Mouse (Mus musculus) heart, embryonic 14.5 days (tissue): Measurements from ENCODE around the gene Rfpl4. TPM values are rescaled to one million over a fixed set of nuclear protein-coding genes. Genes with fewer than 3 reads are reported as not detected.
A peak's percentile ranks its signal among the peaks of the same experiment; 100 is the strongest.

ENCODE experiments used
- ATAC-seq: fragments of 200-750 bp; cut with Nextera tagmentation; 2 replicates; pipeline ENCODE4 v1.8.0; 2017; ENCODE audit warnings: low read depth, moderate TSS enrichment; ENCODE audit not compliant: insufficient number of reproducible peaks, insufficient read depth, low FRiP score
- H3K27ac ChIP-seq, 2 experiments: fragments of 200-500 bp in 1 of 2; fragments of 300-500 bp in 1 of 2; sonication (generic) in 1 of 2; replicated peaks in 1 of 2; 2 replicates each; pipeline ENCODE4 v1.5.1; 2012 to 2014; ENCODE audit warnings: low read depth in 2 of 2, low read length in 2 of 2, control low read depth in 1 of 2, mild to moderate bottlenecking in 1 of 2, mixed read lengths in 1 of 2; ENCODE audit not compliant: control insufficient read depth in 1 of 2, insufficient read depth in 1 of 2
- H3K27me3 ChIP-seq: fragments of 300-500 bp; sonication (generic); 2 replicates; pipeline ENCODE4 v1.6.1; 2014; ENCODE audit warnings: mild to moderate bottlenecking, low read length, control low read depth; ENCODE audit not compliant: control insufficient read depth, insufficient read depth
- H3K36me3 ChIP-seq: fragments of 300-500 bp; sonication (generic); 2 replicates; pipeline ENCODE4 v1.6.1; 2014; ENCODE audit warnings: mild to moderate bottlenecking, control low read depth, low read length, mixed read lengths; ENCODE audit not compliant: control insufficient read depth, insufficient read depth
- H3K4me1 ChIP-seq, 2 experiments: fragments of 200-500 bp in 1 of 2; fragments of 300-500 bp in 1 of 2; sonication (generic) in 1 of 2; 2 replicates each; pipeline ENCODE4 v1.6.1; 2012 to 2014; ENCODE audit warnings: low read length in 2 of 2, control low read depth in 1 of 2, mixed read lengths in 1 of 2; ENCODE audit not compliant: control insufficient read depth in 2 of 2, insufficient read depth in 2 of 2
- H3K4me2 ChIP-seq: fragments of 300-500 bp; sonication (generic); 2 replicates; pipeline ENCODE4 v1.6.1; 2014; ENCODE audit warnings: mild to moderate bottlenecking, low read length
- H3K4me3 ChIP-seq, 2 experiments: fragments of 200-500 bp in 1 of 2; fragments of 300-500 bp in 1 of 2; sonication (generic) in 1 of 2; 2 replicates each; pipeline ENCODE4 v1.5.1; 2012 to 2014; ENCODE audit warnings: low read length in 2 of 2, mild to moderate bottlenecking in 2 of 2, control low read depth in 1 of 2, low read depth in 1 of 2, moderate library complexity in 1 of 2; ENCODE audit not compliant: control insufficient read depth in 1 of 2, insufficient read depth in 1 of 2
- H3K9ac ChIP-seq: fragments of 300-500 bp; sonication (generic); 2 replicates; pipeline ENCODE4 v1.6.1; 2014; ENCODE audit warnings: mild to moderate bottlenecking, low read length
- H3K9me3 ChIP-seq: fragments of 300-500 bp; sonication (generic); 2 replicates; pipeline ENCODE4 v1.6.1; 2016; ENCODE audit warnings: low read length, control low read depth; ENCODE audit not compliant: control insufficient read depth
- WGBS: fragments of 180-500 bp; shearing (Covaris S2); extraction: QIAGEN DNeasy Blood & Tissue Kit; methylation state at CpG from one replicate; pipeline ENCODE4 v1.1.7; 2014; 5-methylcytosine and 5-hydroxymethylcytosine counted together
- microRNA-seq: library from miRNA; unstranded; fragments of <30 nt; microRNA quantifications from one replicate; pipeline ENCODE4, GENCODE M21; 2016
- polyA plus RNA-seq: library from polyadenylated mRNA; unstranded; fragments of >200 nt; fragmentation: Nextera tagmentation; extraction: Ambion mirVana; gene quantifications from 2 replicates; pipeline ENCODE4 v1.2.1, GENCODE M21; 2014

Gene Rfpl4
- polyA plus RNA-seq, 1 experiment from 2014 or later = not detected

DNA sequence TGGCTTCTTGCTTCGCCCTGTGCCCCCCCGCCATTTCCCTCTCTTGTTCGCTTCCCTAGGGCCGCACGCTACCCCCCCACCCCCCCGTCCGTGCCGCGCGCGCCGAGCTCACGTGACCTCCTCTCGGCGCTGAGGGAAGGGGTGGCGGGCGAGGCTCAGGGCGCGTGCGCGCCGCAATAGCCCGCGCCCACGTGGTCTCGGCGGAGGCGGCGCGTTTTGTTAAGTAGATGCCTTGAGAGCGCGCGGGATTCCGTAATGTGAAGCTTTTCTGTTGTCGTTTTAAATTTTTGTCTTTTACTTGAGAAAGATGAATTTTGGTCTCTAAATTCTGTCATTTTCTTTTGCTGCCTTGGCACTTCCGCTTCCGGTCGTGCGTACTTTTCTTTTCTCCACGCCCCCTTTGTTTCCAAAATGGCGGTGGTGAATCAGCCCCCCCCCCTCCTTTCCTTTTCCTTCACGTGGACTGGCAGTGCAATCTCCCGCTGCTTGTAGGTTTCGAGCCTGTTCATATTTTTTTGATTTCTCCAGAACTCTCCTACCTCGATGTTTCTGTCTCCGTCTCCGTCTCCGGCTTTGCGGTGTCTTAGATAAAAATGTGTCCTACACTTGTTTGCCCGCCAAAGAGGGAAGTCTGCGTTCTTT, 54.3 kb downstream of the Rfpl4 start:
- Histone ChIP-seq H3K9me3 (no peaks in the 10 kb centered on the region), H3K36me3 (peaks cover 25% of the 10 kb centered on the region), H3K4me1 (peaks cover 3 to 23% of the 10 kb centered on the region in 2 experiments; a peak in 3 of 4 replicates), H3K4me2 (peak overlapping the region; percentile 98), H3K4me3 (peak overlapping the region; percentile 84), H3K9ac (peak overlapping the region; percentile 84), H3K27ac (peak overlapping the region; percentile 95 to 98), H3K27me3 (peaks cover 16% of the 10 kb centered on the region)
- ATAC-seq = peak; percentile 63
- under 1% methylated on average over 41 of the region's 51 CpGs for WGBS

DNA sequence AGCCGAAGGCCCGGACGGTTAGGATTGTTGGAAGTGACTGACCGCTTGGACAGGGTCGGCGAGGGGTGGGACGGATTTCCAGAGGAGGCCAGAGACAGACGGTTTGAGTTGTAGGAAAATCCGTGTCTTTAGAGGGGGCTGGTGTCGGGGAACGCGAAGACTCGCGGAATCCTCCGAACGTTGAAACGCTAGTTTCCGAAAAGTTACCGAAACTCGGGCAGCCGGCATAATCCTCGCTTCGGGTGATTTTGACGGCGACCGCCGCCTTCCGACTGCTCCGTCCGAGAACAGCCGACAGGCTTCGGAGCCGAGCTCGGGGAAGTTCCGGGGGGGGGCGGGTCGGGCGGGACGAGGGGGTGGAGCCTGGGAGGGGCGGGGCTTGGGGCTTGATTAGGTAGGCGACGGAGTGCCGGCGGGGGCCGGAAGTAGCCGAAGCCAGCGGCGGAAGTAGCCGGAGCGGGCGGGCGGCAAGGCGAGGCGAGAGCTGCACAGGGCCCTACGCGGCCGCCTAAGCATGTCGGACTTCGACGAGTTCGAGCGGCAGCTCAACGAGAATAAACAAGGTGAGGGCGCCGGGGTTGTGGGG, 54.9 kb downstream of the Rfpl4 start, which contains the start of gene U2af2:
Gene U2af2, plus strand, starts transcription at position 370 of the 586 bp plus-strand sequence.
- Histone ChIP-seq H3K27ac (peak within 1 kb of the TSS; percentile 98 to 100), H3K4me2 (peak within 1 kb of the TSS; percentile 98), H3K9ac (peak within 1 kb of the TSS; percentile 84), H3K27me3 (peaks cover 22% of the 10 kb centered on the region), H3K36me3 (peaks cover 18% of the 10 kb centered on the region), H3K4me1 (peaks cover 4 to 26% of the 10 kb centered on the region in 2 experiments; a peak in 3 of 4 replicates), H3K4me3 (peak within 1 kb of the TSS; percentile 84), H3K9me3 (no peaks in the 10 kb centered on the region)
- peak; percentile 81 for ATAC-seq
- under 1% methylated on average over 57 of the region's 65 CpGs for WGBS

DNA sequence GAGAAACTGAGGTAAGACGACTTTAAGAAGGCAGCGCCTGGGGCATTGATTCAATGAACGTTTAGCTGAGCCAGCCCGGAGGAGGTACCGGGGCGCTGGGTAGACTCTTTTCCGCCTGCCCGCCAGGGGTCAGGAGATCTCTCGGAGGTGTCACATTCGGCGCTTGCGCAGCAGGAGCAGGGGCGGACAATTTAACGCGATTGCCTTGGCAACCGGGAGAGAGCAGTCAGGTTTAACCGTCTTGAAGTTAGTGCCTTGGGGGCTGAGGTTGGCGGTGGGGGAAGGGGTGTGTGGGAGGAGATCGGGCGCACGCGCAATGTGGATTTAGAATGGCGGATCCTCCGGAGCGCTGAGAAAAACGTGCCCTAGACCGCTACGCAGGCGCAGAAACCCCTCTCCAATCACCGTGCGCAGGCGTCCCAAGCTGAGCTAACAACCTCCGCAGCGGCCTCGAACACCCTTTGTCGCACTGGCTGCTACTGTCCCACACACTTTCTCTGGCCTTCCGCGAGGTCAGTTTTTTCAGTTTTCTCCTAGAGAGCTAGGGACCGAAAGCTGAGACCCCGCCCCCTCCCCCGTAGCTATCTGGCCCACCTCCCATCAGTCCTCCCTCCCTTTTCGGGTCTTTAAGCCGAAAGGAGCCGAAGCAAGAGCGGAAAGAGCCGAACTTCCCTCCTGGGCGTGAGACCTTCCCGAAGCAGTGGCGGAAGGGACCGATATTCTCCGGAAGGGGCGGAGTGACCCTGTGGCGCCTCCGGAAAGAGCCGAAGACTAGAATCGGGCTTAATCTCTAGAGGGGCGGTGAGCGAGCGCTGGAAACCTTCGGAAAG, 55.6 kb downstream of the Rfpl4 start:
- Histone ChIP-seq H3K9me3 (no peaks in the 10 kb centered on the region), H3K4me2 (peak overlapping the region; percentile 98), H3K4me3 (peak overlapping the region; percentile 82 to 84), H3K27ac (peak overlapping the region; percentile 98 to 100), H3K4me1 (peaks cover 5 to 30% of the 10 kb centered on the region in 2 experiments; a peak in 3 of 4 replicates), H3K27me3 (peaks cover 28% of the 10 kb centered on the region), H3K36me3 (peaks cover 11% of the 10 kb centered on the region), H3K9ac (peak overlapping the region; percentile 84)
- WGBS = under 1% methylated on average over 60 of the region's 60 CpGs
- peak; percentile 85 for ATAC-seq

DNA sequence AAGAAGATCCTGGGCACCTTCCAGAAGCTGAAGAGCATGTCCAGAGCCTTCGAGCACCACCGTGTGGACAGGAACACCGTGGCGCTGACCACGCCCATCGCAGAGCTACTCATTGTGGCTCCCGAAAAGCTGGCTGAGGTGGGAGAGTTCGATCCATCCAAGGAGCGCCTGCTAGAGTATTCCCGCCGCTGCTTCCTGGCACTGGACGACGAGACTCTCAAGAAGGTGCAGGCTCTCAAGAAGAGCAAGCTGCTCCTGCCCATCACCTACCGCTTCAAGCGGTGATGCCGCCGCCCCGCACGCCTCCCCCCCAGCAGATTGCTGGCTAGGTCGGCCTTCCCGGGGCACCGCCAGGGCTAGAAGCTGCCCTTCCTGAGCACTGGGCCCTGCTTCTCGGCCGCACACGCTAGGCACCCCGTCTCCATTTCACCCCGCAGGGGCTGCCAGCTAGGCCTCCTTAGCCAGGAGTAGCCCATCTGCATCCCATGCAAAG, 56.5 kb downstream of the Rfpl4 start:
- peak overlapping the region; percentile 98 for H3K4me2 ChIP-seq
- 0 out of 2 replicates have a peak, but pooled peaks have one; percentile 2 for ATAC-seq
- peaks cover 7% of the 10 kb centered on the region for H3K36me3 ChIP-seq
- peak overlapping the region; percentile 96 to 98 for H3K27ac ChIP-seq
- H3K27me3 ChIP-seq = peaks cover 37% of the 10 kb centered on the region
- peak overlapping the region; percentile 82 to 84 for H3K4me3 ChIP-seq
- H3K9me3 ChIP-seq = no peaks in the 10 kb centered on the region
- peaks cover 5 to 28% of the 10 kb centered on the region in 2 experiments; a peak in 3 of 4 replicates for H3K4me1 ChIP-seq
- WGBS = 2% methylated on average over 27 of the region's 27 CpGs
- peak overlapping the region; percentile 84 for H3K9ac ChIP-seq

Small RNAs within 50 kb of the gene (microRNA-seq; reads per million reads assigned to microRNA genes)
- gene Gm26217 = not detected

Other genes starting within 250 kb of the Rfpl4 start
- gene Isoc2b, start 246.7 kb downstream of the Rfpl4 start, polyA plus RNA-seq = 4.2 and 4.3 TPM in 2 replicates
- gene Isoc2a, start 239.8 kb downstream of the Rfpl4 start, polyA plus RNA-seq = 1.1 and 1.5 TPM in 2 replicates
- 0.20 TPM in 1 of 2 replicates, not detected in the other for gene Gm36210, start 210.4 kb downstream of the Rfpl4 start, polyA plus RNA-seq
- gene Zfp628, start 201.7 kb downstream of the Rfpl4 start, polyA plus RNA-seq = 2.1 and 3.1 TPM in 2 replicates
- 4.4 and 5.1 TPM in 2 replicates for gene Nat14, start 194.9 kb downstream of the Rfpl4 start, polyA plus RNA-seq
- 1.4 and 1.9 TPM in 2 replicates for gene Ssc5d, start 191.2 kb downstream of the Rfpl4 start, polyA plus RNA-seq
- gene Sbk2, start 152.5 kb downstream of the Rfpl4 start, polyA plus RNA-seq = 6.8 and 8.1 TPM in 2 replicates
- 0.42 and 0.80 TPM in 2 replicates for gene Sbk3, start 145.8 kb downstream of the Rfpl4 start, polyA plus RNA-seq
- 29.8 and 33.5 TPM in 2 replicates for gene Zfp579, start 120.8 kb downstream of the Rfpl4 start, polyA plus RNA-seq
- 12.6 and 13.6 TPM in 2 replicates for gene Zfp524, start 102.5 kb downstream of the Rfpl4 start, polyA plus RNA-seq
- gene Fiz1, start 102.3 kb downstream of the Rfpl4 start, polyA plus RNA-seq = 23.4 and 23.8 TPM in 2 replicates
- 0.34 TPM in 1 of 2 replicates, not detected in the other for gene Gm44973, start 101.5 kb downstream of the Rfpl4 start, polyA plus RNA-seq
- 4.4 and 4.9 TPM in 2 replicates for gene Zfp865, start 96.6 kb downstream of the Rfpl4 start, polyA plus RNA-seq
- gene Ccdc106, start 96.4 kb downstream of the Rfpl4 start, polyA plus RNA-seq = 0.73 and 1.9 TPM in 2 replicates
- not detected in 2 replicates for gene 4632433K11Rik, start 82.8 kb downstream of the Rfpl4 start, polyA plus RNA-seq
- gene Zfp784, start 78.5 kb downstream of the Rfpl4 start, polyA plus RNA-seq = 5.6 TPM in 2 replicates
- gene Zfp580, start 65.4 kb downstream of the Rfpl4 start, polyA plus RNA-seq = 21.9 and 22.0 TPM in 2 replicates
- gene U2af2, start 54.8 kb downstream of the Rfpl4 start, polyA plus RNA-seq = 46.8 and 66.2 TPM in 2 replicates
- gene Epn1, start 36.7 kb downstream of the Rfpl4 start, polyA plus RNA-seq = 50.6 and 52.0 TPM in 2 replicates
- gene Rasl2-9, start 9.0 kb upstream of the Rfpl4 start, polyA plus RNA-seq = 2.2 and 2.5 TPM in 2 replicates
- gene Vmn1r55, start 32.7 kb upstream of the Rfpl4 start, polyA plus RNA-seq = 0.01 TPM in 1 of 2 replicates, not detected in the other
- not detected in 2 replicates for gene Vmn1r56, start 79.8 kb upstream of the Rfpl4 start, polyA plus RNA-seq
- gene Vmn1r57, start 101.5 kb upstream of the Rfpl4 start, polyA plus RNA-seq = not detected in 2 replicates
- gene Gm5065, start 233.6 kb upstream of the Rfpl4 start, polyA plus RNA-seq = not detected in 2 replicates
- not detected in 2 replicates for gene Nlrp2, start 234.1 kb upstream of the Rfpl4 start, polyA plus RNA-seq